ENCODE assay signal across 8 mouse cellular contexts in genomic region chr19:46531071-46532030, GRCm38 (mm10). TPM values are rescaled to one million over a fixed set of nuclear protein-coding genes. Genes with fewer than 3 reads are reported as not detected.
DNase-seq lines count a peak whose midpoint lies in the region; ATAC-seq and TF ChIP-seq lines count a peak whose summit lies in the region.

No protein-coding gene starts in this region.

- no peaks in the 10 kb centered on the region for H3K79me2 ChIP-seq in heart, adult 2 months (replicated peaks; ENCODE audit: control insufficient read depth, insufficient read depth, low read length)
- H3K79me2 ChIP-seq in MEL (ENCODE audit: control insufficient read depth, insufficient read depth, low read length, poor library complexity) = no peaks in the 10 kb centered on the region; the same call in 1 of the 2 replicates
- no peaks in the 10 kb centered on the region for H3K79me2 ChIP-seq in myocyte (ENCODE audit: control insufficient read depth, insufficient read depth)

- no peak for TF ChIP-seq EP300 in heart, adult 2 months (IDR thresholded peaks at IDR 0.05; ENCODE audit: insufficient read depth, low read depth, low read length)
- no peak for TF ChIP-seq EP300 in MEL (IDR thresholded peaks at IDR 0.05; ENCODE audit: low read depth in 1 of 2, low read length in 2 of 2)

- peak overlapping the region; percentile 97 for H3K27ac ChIP-seq in heart, adult 2 months
- H3K27ac ChIP-seq in MEL (ENCODE audit: control insufficient read depth, low read depth, low read length) = peak overlapping the region; percentile 82
- peak overlapping the region; percentile 72; the same call in 1 of the 2 replicates for H3K27ac ChIP-seq in forebrain, postnatal 0 days (ENCODE audit: low read depth, low read length)

- peak; percentile 21; the same call in 1 of the 2 replicates for ATAC-seq in forebrain, postnatal 0 days

- WGBS in heart, adult 2 months = 43% methylated on average over 16 of the region's 16 CpGs
- WGBS in forebrain, postnatal 0 days = 17% methylated on average over 16 of the region's 16 CpGs

- H3K36me3 ChIP-seq in heart, adult 2 months (ENCODE audit: control insufficient read depth, insufficient read depth, low read length) = no peaks in the 10 kb centered on the region
- H3K36me3 ChIP-seq in MEL (ENCODE audit: control insufficient read depth in 1 of 2, insufficient read depth in 2 of 2, low read length in 2 of 2) (peaks cover 0 to 25% of the 10 kb centered on the region in 2 experiments; a peak in 2 of 4 replicates), myocyte (ENCODE audit: control insufficient read depth, insufficient read depth) (no peaks in the 10 kb centered on the region)
- 0 out of 2 replicates have a peak, but pooled peaks cover 4% of the 10 kb centered on the region for H3K36me3 ChIP-seq in forebrain, postnatal 0 days (ENCODE audit: insufficient read depth)

- H3K9me3 ChIP-seq in MEL (replicated peaks; ENCODE audit: insufficient read depth, low read length) = no peaks in the 10 kb centered on the region
- H3K9me3 ChIP-seq in forebrain, postnatal 0 days (ENCODE audit: low read length) = no peaks in the 10 kb centered on the region

- H3ac ChIP-seq in myocyte (ENCODE audit: control insufficient read depth, insufficient read length) = no peak overlapping the region

- TF ChIP-seq POLR2A in heart, adult 2 months (IDR thresholded peaks at IDR 0.05; ENCODE audit: insufficient read depth, low read depth, low read length) = no peak
- TF ChIP-seq POLR2A in MEL (IDR thresholded peaks at IDR 0.05; ENCODE audit: control insufficient read depth in 1 of 2, insufficient read depth in 1 of 2, low read depth in 1 of 2, low read length in 2 of 2, poor library complexity in 1 of 2) (peak; percentile 8 to 59; a peak in 3 of 4 replicates), myocyte (IDR thresholded peaks at IDR 0.05; ENCODE audit: insufficient read length, low read depth) (no peak)

- no peak for TF ChIP-seq CTCF in heart, adult 2 months (IDR thresholded peaks at IDR 0.05)
- peak in 2 of 3 experiments; percentile 26 to 39; a peak in 4 of 6 replicates for TF ChIP-seq CTCF in MEL (IDR thresholded peaks at IDR 0.05 in 2 of 3, conservative IDR thresholded peaks at IDR 0.05 in 1 of 3; ENCODE audit: control insufficient read depth in 1 of 3, insufficient read depth in 1 of 3, low read depth in 2 of 3, low read length in 3 of 3, poor library complexity in 1 of 3, severe bottlenecking in 1 of 3)
- peak; percentile 36 for TF ChIP-seq CTCF in forebrain, postnatal 0 days (IDR thresholded peaks at IDR 0.05; ENCODE audit: low read depth)

- no peaks in the 10 kb centered on the region for H3K27me3 ChIP-seq in heart, adult 2 months (ENCODE audit: control insufficient read depth, insufficient read depth, low read length)
- H3K27me3 ChIP-seq in MEL (ENCODE audit: control insufficient read depth in 1 of 2, insufficient read depth in 2 of 2, low read length in 2 of 2) = no peaks in the 10 kb centered on the region
- H3K27me3 ChIP-seq in forebrain, postnatal 0 days (ENCODE audit: insufficient read depth, low read length) = no peaks in the 10 kb centered on the region
- no peaks in the 10 kb centered on the region for H3K27me3 ChIP-seq in myocyte (ENCODE audit: control insufficient read depth, insufficient read depth, insufficient read length)

- H3K4me1 ChIP-seq in heart, adult 2 months (ENCODE audit: control insufficient read depth, insufficient read depth, low read length) = peaks cover 9% of the 10 kb centered on the region
- peaks cover 12 to 30% of the 10 kb centered on the region in 2 experiments for H3K4me1 ChIP-seq in MEL (ENCODE audit: control insufficient read depth in 1 of 2, insufficient read depth in 2 of 2, low read length in 2 of 2)
- H3K4me1 ChIP-seq in forebrain, postnatal 0 days (ENCODE audit: insufficient read depth) = peaks cover 55% of the 10 kb centered on the region

- peak in 1 of 2 experiments; percentile 61 for DNase-seq in heart, adult 2 months
- DNase-seq in heart, postnatal 25 days (ENCODE audit: low spot score) = no peak
- peak; percentile 83 for DNase-seq in MEL (ENCODE audit: low read depth, low spot score)
- DNase-seq in forebrain, postnatal 0 days = peak; percentile 36
- peak; percentile 59 to 64 for DNase-seq in kidney, postnatal 25 days
- no peak for DNase-seq in layer of hippocampus, adult 9-11 months
- no peak for DNase-seq in testis, postnatal 14 days (ENCODE audit: low spot score)

- no peak overlapping the region for H3K9ac ChIP-seq in heart, adult 2 months (ENCODE audit: low read depth, low read length)
- peak overlapping the region; percentile 72 for H3K9ac ChIP-seq in MEL (ENCODE audit: control insufficient read depth, low read depth, low read length, poor library complexity, severe bottlenecking)
- H3K9ac ChIP-seq in forebrain, postnatal 0 days = 0 out of 2 replicates have a peak overlapping the region, but pooled peaks have one; percentile 22

- no peak overlapping the region for H3K4me2 ChIP-seq in forebrain, postnatal 0 days (ENCODE audit: low read depth)
- H3K4me2 ChIP-seq in myocyte (ENCODE audit: low read depth) = peak overlapping the region; percentile 75

- H3K4me3 ChIP-seq in heart, adult 2 months = 0 out of 2 replicates have a peak overlapping the region, but pooled peaks have one; percentile 14
- H3K4me3 ChIP-seq in MEL (ENCODE audit: control insufficient read depth in 1 of 2, insufficient read depth in 1 of 2, low read depth in 2 of 2, low read length in 2 of 2) (peak overlapping the region; percentile 22 to 44), myocyte (no peak overlapping the region)
- no peak overlapping the region for H3K4me3 ChIP-seq in forebrain, postnatal 0 days (ENCODE audit: low read depth, low read length)

- peak; percentile 6 for TF ChIP-seq RAD21 in MEL (IDR thresholded peaks at IDR 0.05; ENCODE audit: low read depth, low read length)

- intact Hi-C loops in heart, adult 2 months (cut with DNase I) = no loop called here
- intact Hi-C loops in heart, postnatal 25 days (cut with DNase I) = loop anchor here (10.0 kb wide), 1 partner anchor 137 kb away; the partner anchor contains the start of genes Actr1a and Sufu

TF ChIP-seq in MEL, 35 proteins besides CTCF, POLR2A, EP300 and RAD21 (continues in another document):
- peak; percentile 31 for TF ChIP-seq NELFE (IDR thresholded peaks at IDR 0.05; ENCODE audit: low read depth, low read length)
- TF ChIP-seq MXI1 (IDR thresholded peaks at IDR 0.05; ENCODE audit: low read depth, low read length) = peak; percentile 99
- peak; percentile 95 for TF ChIP-seq MYC (IDR thresholded peaks at IDR 0.05; ENCODE audit: low read depth, low read length)
- peak; percentile 62; the same call in 1 of the 2 replicates for TF ChIP-seq BHLHE40 (IDR thresholded peaks at IDR 0.05; ENCODE audit: borderline replicate concordance, low read depth, low read length)
- TF ChIP-seq TAL1 (IDR thresholded peaks at IDR 0.05; ENCODE audit: low read length) = no peak
- peak; percentile 75; the same call in 1 of the 2 replicates for TF ChIP-seq SIN3A (IDR thresholded peaks at IDR 0.05; ENCODE audit: low read length)
- TF ChIP-seq CHD1 (IDR thresholded peaks at IDR 0.05; ENCODE audit: low read depth, low read length) = no peak
- 0 out of 2 replicates have a peak, but pooled peaks have one; percentile 29 for TF ChIP-seq ETS1 (IDR thresholded peaks at IDR 0.05; ENCODE audit: low read depth, low read length)

TF ChIP-seq in myocyte, 11 proteins besides CTCF, POLR2A, EP300 and RAD21:
- TF ChIP-seq TCF3 (IDR thresholded peaks at IDR 0.05; ENCODE audit: insufficient read length, low read depth) = no peak
- no peak for TF ChIP-seq CEBPB (IDR thresholded peaks at IDR 0.05; ENCODE audit: insufficient read depth, poor library complexity, severe bottlenecking)
- TF ChIP-seq POLR2AphosphoS2 (IDR thresholded peaks at IDR 0.05; ENCODE audit: insufficient read length, low read depth) = no peak
- peak in 1 of 3 experiments; percentile 32 for TF ChIP-seq MYOD1 (IDR thresholded peaks at IDR 0.05; ENCODE audit: control insufficient read depth in 1 of 3, insufficient read length in 2 of 3, low read depth in 2 of 3)
- TF ChIP-seq MYOG (IDR thresholded peaks at IDR 0.05; ENCODE audit: control insufficient read depth in 1 of 3, insufficient read depth in 1 of 3, insufficient read length in 2 of 3, low read depth in 2 of 3) = peak in 1 of 3 experiments; percentile 50

RNA-seq across cellular contexts. Expression of gene Trim8, which starts 29.8 kb away (rescaled TPM):
- total RNA-seq in heart, adult 2 months (2021) = 10 to 100 TPM; 39.2 to 39.8 TPM
- 17.2 and 24.1 TPM in 2 replicates for polyA plus RNA-seq in heart, adult 2 months (2012; rRNA removed)
- total RNA-seq in heart, postnatal 25 days (2021) = 10 to 100 TPM; 37.3 to 40.6 TPM
- 19.1 and 21.2 TPM in 2 replicates for total RNA-seq in MEL (2012; rRNA removed)
- 10 to 100 TPM in 1 of 2 experiments, not detected in 1; 57.2 TPM for polyA plus RNA-seq in MEL (2012; ENCODE audit: insufficient read depth in 1 of 2, insufficient read length in 2 of 2, low read depth in 1 of 2, low replicate concordance in 2 of 2, missing spikeins in 1 of 2)
- total RNA-seq in forebrain, postnatal 0 days (2014; rRNA removed) = 68.6 and 76.5 TPM in 2 replicates
- polyA plus RNA-seq in forebrain, postnatal 0 days (2015; fragmentation: Nextera tagmentation; extraction: Ambion mirVana) = 25.9 and 28.2 TPM in 2 replicates
- 42.3 TPM for polyA plus RNA-seq in myocyte (2012; fragmentation: generic; extraction: Trizol)

RNA-seq across cellular contexts. Expression of gene Arl3, which starts 41.6 kb away (rescaled TPM):
- 10 to 100 TPM; 36.1 to 43.4 TPM for total RNA-seq in heart, adult 2 months (2021)
- polyA plus RNA-seq in heart, adult 2 months (2012; rRNA removed) = 38.3 and 57.0 TPM in 2 replicates
- 10 to 100 TPM; 33.2 to 37.0 TPM for total RNA-seq in heart, postnatal 25 days (2021)
- total RNA-seq in MEL (2012; rRNA removed) = 62.4 and 74.8 TPM in 2 replicates
- polyA plus RNA-seq in MEL (2012; ENCODE audit: insufficient read depth in 1 of 2, insufficient read length in 2 of 2, low read depth in 1 of 2, low replicate concordance in 2 of 2, missing spikeins in 1 of 2) = 100 to 1,000 TPM in 1 of 2 experiments, not detected in 1; 123 TPM
- total RNA-seq in forebrain, postnatal 0 days (2014; rRNA removed) = 98.1 and 138 TPM in 2 replicates
- 184 and 202 TPM in 2 replicates for polyA plus RNA-seq in forebrain, postnatal 0 days (2015; fragmentation: Nextera tagmentation; extraction: Ambion mirVana)
- polyA plus RNA-seq in myocyte (2012; fragmentation: generic; extraction: Trizol) = 81.9 TPM

RNA-seq across cellular contexts. Expression of gene Sfxn2, which starts 41.8 kb away (rescaled TPM):
- 1 to 10 TPM; 2.4 to 3.6 TPM for total RNA-seq in heart, adult 2 months (2021)
- 2.3 and 2.7 TPM in 2 replicates for polyA plus RNA-seq in heart, adult 2 months (2012; rRNA removed)
- 1 to 10 TPM; 3.1 to 4.2 TPM for total RNA-seq in heart, postnatal 25 days (2021)
- 16.1 and 20.3 TPM in 2 replicates for total RNA-seq in MEL (2012; rRNA removed)
- 10 to 100 TPM; 21.2 to 36.6 TPM for polyA plus RNA-seq in MEL (2012; ENCODE audit: insufficient read depth in 1 of 2, insufficient read length in 2 of 2, low read depth in 1 of 2, low replicate concordance in 2 of 2, missing spikeins in 1 of 2)
- 8.0 and 12.6 TPM in 2 replicates for total RNA-seq in forebrain, postnatal 0 days (2014; rRNA removed)
- polyA plus RNA-seq in forebrain, postnatal 0 days (2015; fragmentation: Nextera tagmentation; extraction: Ambion mirVana) = 8.2 and 10.6 TPM in 2 replicates
- 0.62 TPM for polyA plus RNA-seq in myocyte (2012; fragmentation: generic; extraction: Trizol)

Comparison
In these comparisons a context has a peak if more than half of its experiments do, and no peak if none do; other contexts are left out.
1. DNase-seq: peak in MEL (single experiment), forebrain, postnatal 0 days (single experiment) and kidney, postnatal 25 days (2 of 2); none in heart, postnatal 25 days (single experiment), layer of hippocampus, adult 9-11 months (single experiment) and testis, postnatal 14 days (single experiment).
2. H3K4me3 ChIP-seq: peak in heart, adult 2 months (single experiment) and MEL (2 of 2); none in forebrain, postnatal 0 days (single experiment) and myocyte (single experiment).
3. POLR2A ChIP-seq: peak in MEL (2 of 2); none in heart, adult 2 months (single experiment) and myocyte (single experiment).
4. Peak in every context shown above with its lines, with median percentiles within 50 percentile points of each other: H3K27ac ChIP-seq.